Mouse (Mus musculus): ENCODE measurements around the gene Rhox4a. TPM values are rescaled to one million over a fixed set of nuclear protein-coding genes. Genes with fewer than 3 reads are reported as not detected.
"Not testable (repeated sequence)": the region's sequence is repeated elsewhere in the genome, so short reads cannot be mapped to it uniquely, and the experiment has no call there.

The Rhox4a gene
- not detected in 2 replicates for polyA plus RNA-seq (2015; fragmentation: Nextera tagmentation; extraction: Ambion mirVana)

- H3K4me2 ChIP-seq; H3K4me1 ChIP-seq; H3K36me3 ChIP-seq; H3K27me3 ChIP-seq (replicated peaks); H3K4me3 ChIP-seq; ATAC-seq (ENCODE audit: extremely low read depth, insufficient number of reproducible peaks, low FRiP score, low TSS enrichment); H3K9me3 ChIP-seq; H3K9ac ChIP-seq; H3K27ac ChIP-seq (replicated peaks): not testable (repeated sequence)
- 97% methylated on average over 11 of the region's 19 CpGs for WGBS
Observed at GRCm38 (mm10) chrX:37265038-37265437, at the start of gene Rhox4a. Gene Rhox4a, plus strand, starts transcription at chrX:37265338.

- not testable (repeated sequence) for H3K9me3 ChIP-seq; H3K36me3 ChIP-seq; ATAC-seq (ENCODE audit: extremely low read depth, insufficient number of reproducible peaks, low FRiP score, low TSS enrichment); H3K4me3 ChIP-seq; H3K27me3 ChIP-seq (replicated peaks); H3K27ac ChIP-seq (replicated peaks); H3K4me2 ChIP-seq; H3K4me1 ChIP-seq; H3K9ac ChIP-seq
- WGBS, result 53% methylated on average over 1 of the region's 1 CpGs
Observed at GRCm38 (mm10) chrX:37222158-37222557, 43.0 kb upstream of the Rhox4a start, which contains the start of gene Rhox1. Gene Rhox1, minus strand, starts transcription at chrX:37222258.

GRCm38 (mm10) chrX:37244676-37245075, 20.5 kb upstream of the Rhox4a start, which contains the start of gene Rhox2a:
Gene Rhox2a, plus strand, starts transcription at chrX:37244976.
- not testable (repeated sequence) for H3K4me3 ChIP-seq; ATAC-seq (ENCODE audit: extremely low read depth, insufficient number of reproducible peaks, low FRiP score, low TSS enrichment); H3K4me1 ChIP-seq; H3K27ac ChIP-seq (replicated peaks); H3K36me3 ChIP-seq; H3K4me2 ChIP-seq; H3K9ac ChIP-seq; H3K9me3 ChIP-seq; H3K27me3 ChIP-seq (replicated peaks)
- 64% methylated on average over 2 of the region's 9 CpGs for WGBS

GRCm38 (mm10) chrX:37249619-37250018, 15.5 kb upstream of the Rhox4a start, which contains the start of gene Rhox3a:
Gene Rhox3a, plus strand, starts transcription at chrX:37249919.
- H3K27ac ChIP-seq (replicated peaks); H3K4me3 ChIP-seq; H3K4me2 ChIP-seq; H3K9ac ChIP-seq; H3K9me3 ChIP-seq; H3K27me3 ChIP-seq (replicated peaks); ATAC-seq (ENCODE audit: extremely low read depth, insufficient number of reproducible peaks, low FRiP score, low TSS enrichment); H3K36me3 ChIP-seq; H3K4me1 ChIP-seq: not testable (repeated sequence)
- WGBS, result 70% methylated on average over 1 of the region's 3 CpGs

Other genes with a start within 250 kb of the Rhox4a start
- gene Sowahd, start 216.5 kb upstream of the Rhox4a start, polyA plus RNA-seq (2015; fragmentation: Nextera tagmentation; extraction: Ambion mirVana), result 0.33 and 0.41 TPM in 2 replicates
- gene Rpl39, start 179.9 kb upstream of the Rhox4a start, polyA plus RNA-seq (2015; fragmentation: Nextera tagmentation; extraction: Ambion mirVana), result 377 and 401 TPM in 2 replicates
- gene Upf3b, start 155.0 kb upstream of the Rhox4a start, polyA plus RNA-seq (2015; fragmentation: Nextera tagmentation; extraction: Ambion mirVana), result 13.6 and 14.1 TPM in 2 replicates
- 10.1 and 11.2 TPM in 2 replicates for gene Nkap, start 138.5 kb upstream of the Rhox4a start, polyA plus RNA-seq (2015; fragmentation: Nextera tagmentation; extraction: Ambion mirVana)
- not detected in 2 replicates for gene Akap14, start 96.5 kb upstream of the Rhox4a start, polyA plus RNA-seq (2015; fragmentation: Nextera tagmentation; extraction: Ambion mirVana)
- gene Ndufa1, start 74.2 kb upstream of the Rhox4a start, polyA plus RNA-seq (2015; fragmentation: Nextera tagmentation; extraction: Ambion mirVana), result 659 and 790 TPM in 2 replicates
- gene Rnf113a1, start 74.1 kb upstream of the Rhox4a start, polyA plus RNA-seq (2015; fragmentation: Nextera tagmentation; extraction: Ambion mirVana), result 7.0 and 8.0 TPM in 2 replicates
- not detected in 2 replicates for gene Gm9, start 54.3 kb upstream of the Rhox4a start, polyA plus RNA-seq (2015; fragmentation: Nextera tagmentation; extraction: Ambion mirVana)
- not detected in 2 replicates for gene Rhox1, start 43.1 kb upstream of the Rhox4a start, polyA plus RNA-seq (2015; fragmentation: Nextera tagmentation; extraction: Ambion mirVana)
- gene Rhox2a, start 20.4 kb upstream of the Rhox4a start, polyA plus RNA-seq (2015; fragmentation: Nextera tagmentation; extraction: Ambion mirVana), result not detected in 2 replicates
- gene Rhox3a, start 15.4 kb upstream of the Rhox4a start, polyA plus RNA-seq (2015; fragmentation: Nextera tagmentation; extraction: Ambion mirVana), result not detected in 2 replicates
- not detected in 2 replicates for gene Rhox3a2, start 114.7 kb downstream of the Rhox4a start, polyA plus RNA-seq (2015; fragmentation: Nextera tagmentation; extraction: Ambion mirVana)
- gene Rhox4a2, start 125.5 kb downstream of the Rhox4a start, polyA plus RNA-seq (2015; fragmentation: Nextera tagmentation; extraction: Ambion mirVana), result 0.17 TPM in 1 of 2 replicates, not detected in the other
- gene Rhox2b, start 146.7 kb downstream of the Rhox4a start, polyA plus RNA-seq (2015; fragmentation: Nextera tagmentation; extraction: Ambion mirVana), result not detected in 2 replicates
- not detected in 2 replicates for gene Rhox4b, start 167.2 kb downstream of the Rhox4a start, polyA plus RNA-seq (2015; fragmentation: Nextera tagmentation; extraction: Ambion mirVana)
- not detected in 2 replicates for gene Rhox2c, start 188.3 kb downstream of the Rhox4a start, polyA plus RNA-seq (2015; fragmentation: Nextera tagmentation; extraction: Ambion mirVana)
- not detected in 2 replicates for gene Rhox3c, start 193.2 kb downstream of the Rhox4a start, polyA plus RNA-seq (2015; fragmentation: Nextera tagmentation; extraction: Ambion mirVana)
- gene Rhox4c, start 215.0 kb downstream of the Rhox4a start, polyA plus RNA-seq (2015; fragmentation: Nextera tagmentation; extraction: Ambion mirVana), result not detected in 2 replicates
- gene Rhox2d, start 228.1 kb downstream of the Rhox4a start, polyA plus RNA-seq (2015; fragmentation: Nextera tagmentation; extraction: Ambion mirVana), result not detected in 2 replicates
- not detected in 2 replicates for gene Rhox4d, start 249.0 kb downstream of the Rhox4a start, polyA plus RNA-seq (2015; fragmentation: Nextera tagmentation; extraction: Ambion mirVana)